ENCODE assay signal across 1 mouse cellular context in genomic region chr15:102352177-102352576, GRCm38 (mm10).
TF ChIP-seq lines count a peak whose summit lies in the region.

No protein-coding gene starts in this region.

TF ChIP-seq in CH12.LX, 34 proteins besides CTCF, POLR2A, EP300 and RAD21 (continued from another document):
- no peak for TF ChIP-seq SMC3 (IDR thresholded peaks at IDR 0.05; ENCODE audit: low read depth, low read length)
- no peak for TF ChIP-seq E2F4 (IDR thresholded peaks at IDR 0.05; ENCODE audit: insufficient replicate concordance, low read depth, low read length)
- no peak for TF ChIP-seq TCF12 (IDR thresholded peaks at IDR 0.05; ENCODE audit: low read depth, low read length)
- TF ChIP-seq RCOR1 (conservative IDR thresholded peaks at IDR 0.05; ENCODE audit: low read depth, low read length) = no peak
